Mouse (Mus musculus) thymus, postnatal 10 days (tissue): Measurements from ENCODE around the gene Foxc1.

ENCODE experiments used
- DNase-seq, 2 experiments: peaks; one replicate each; pipeline ENCODE4 v3.0.0; 2021; ENCODE audit warnings: low spot score in 2 of 2

Gene Foxc1

DNA sequence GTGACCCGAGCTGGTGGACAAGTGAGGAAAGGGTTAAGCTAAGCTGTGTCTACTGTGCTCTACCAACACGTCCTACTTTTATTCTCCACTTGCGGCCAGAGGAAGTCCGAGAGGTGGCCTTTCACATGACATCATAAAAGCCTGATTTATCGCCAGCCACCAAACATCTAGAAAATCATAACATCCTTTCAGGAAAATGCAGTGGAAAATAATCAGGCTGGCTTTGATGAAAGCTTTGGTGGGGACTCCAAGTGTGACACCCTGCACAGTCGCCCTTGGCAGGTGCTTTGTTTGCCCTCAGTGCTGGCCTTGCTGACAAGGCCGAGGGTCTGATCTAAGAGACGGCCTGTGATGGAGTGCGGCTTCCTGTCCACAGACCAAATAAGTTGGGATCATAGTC lies 23.9 kb downstream of the Foxc1 start:
- DNase-seq = no peak

DNA sequence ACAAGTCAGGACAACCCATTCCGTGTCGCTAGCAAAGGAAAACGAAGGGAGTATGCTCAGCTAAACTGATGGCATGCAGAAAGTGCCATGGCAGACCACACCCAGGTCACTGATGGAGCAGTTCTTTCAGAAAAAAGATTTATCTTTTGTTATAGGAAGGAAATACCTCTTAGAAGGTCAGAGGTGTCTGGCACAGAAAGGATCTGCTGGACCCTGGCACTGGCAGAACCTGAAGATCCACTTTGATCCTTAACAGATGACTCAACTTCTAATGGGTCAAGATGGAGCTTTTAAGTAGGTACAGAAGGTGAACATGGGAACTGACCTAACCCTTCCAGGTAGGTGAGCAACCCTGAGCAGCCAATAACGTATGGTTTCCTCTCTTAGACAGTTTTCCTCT lies 29.4 kb downstream of the Foxc1 start:
- no peak for DNase-seq

DNA sequence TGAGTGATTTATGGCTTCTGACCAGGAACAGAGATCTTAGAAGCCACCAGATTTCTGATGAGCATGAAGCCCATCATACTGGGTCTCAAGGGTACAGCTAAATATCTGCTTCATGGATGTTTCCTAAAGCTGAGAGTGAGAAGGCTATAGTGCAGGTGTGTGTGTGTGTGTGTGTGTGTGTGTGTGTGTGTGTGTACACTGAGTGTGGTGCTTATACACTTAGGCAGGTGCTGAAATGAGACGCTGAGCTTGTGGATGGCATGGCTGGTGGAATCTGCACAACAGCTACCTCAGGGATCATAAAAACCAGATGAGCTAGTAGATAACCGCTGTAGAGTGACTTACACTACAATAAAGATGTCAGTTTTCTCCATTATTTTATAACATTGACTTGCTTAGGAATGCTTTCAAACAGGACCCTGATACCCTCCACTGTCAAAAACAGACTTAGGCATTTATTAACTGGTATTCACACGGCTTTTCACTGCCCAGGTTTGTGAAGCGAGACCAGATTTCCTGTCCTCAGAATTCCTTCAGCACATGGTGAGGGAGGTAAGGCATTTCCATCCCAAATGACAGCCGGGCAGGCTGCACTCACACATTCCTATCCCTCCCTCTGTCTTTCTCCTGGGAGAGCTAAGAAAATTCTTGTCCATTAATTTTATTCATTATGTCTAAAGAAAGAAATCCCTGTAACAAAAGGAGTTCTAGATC lies 43.0 kb downstream of the Foxc1 start:
- DNase-seq = no peak

DNA sequence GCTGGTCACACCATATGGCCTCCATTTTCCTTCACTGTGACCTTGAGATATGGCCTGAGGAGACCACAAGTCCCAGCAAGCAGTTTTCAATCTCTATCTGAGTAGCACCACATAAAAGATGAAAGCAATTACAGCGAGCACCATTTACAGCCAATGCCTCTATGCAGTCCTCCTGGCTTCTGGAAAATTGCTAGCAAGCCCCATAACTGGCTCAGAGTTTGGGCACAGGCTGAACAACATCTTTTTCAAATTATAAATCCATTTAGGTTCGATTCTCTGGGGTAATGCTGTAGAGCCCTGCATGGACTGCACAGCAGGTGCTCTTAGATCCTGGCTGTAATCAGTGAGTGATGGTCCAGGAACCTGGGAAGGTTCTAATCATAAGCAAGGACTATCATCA lies 47.1 kb downstream of the Foxc1 start:
- no peak for DNase-seq

DNA sequence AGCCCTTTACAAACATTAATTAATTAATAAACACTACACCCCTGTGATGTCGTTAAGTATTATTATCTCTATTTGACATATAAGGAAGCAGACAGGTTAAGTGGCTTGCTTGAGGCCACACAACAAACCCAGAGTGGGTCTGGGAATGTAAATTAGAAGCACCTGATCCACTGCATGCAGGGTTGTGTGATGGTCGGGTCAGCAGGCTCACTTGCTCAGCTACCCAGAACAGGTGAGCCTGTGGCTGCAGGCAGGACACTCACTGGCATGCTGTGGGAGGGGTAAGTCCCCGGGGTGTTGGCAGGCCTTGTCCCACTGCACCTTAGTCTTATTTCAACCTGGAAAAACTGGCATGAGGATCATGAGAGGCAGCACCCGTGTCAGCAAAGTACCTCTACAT lies 47.6 kb downstream of the Foxc1 start:
- DNase-seq = no peak

DNA sequence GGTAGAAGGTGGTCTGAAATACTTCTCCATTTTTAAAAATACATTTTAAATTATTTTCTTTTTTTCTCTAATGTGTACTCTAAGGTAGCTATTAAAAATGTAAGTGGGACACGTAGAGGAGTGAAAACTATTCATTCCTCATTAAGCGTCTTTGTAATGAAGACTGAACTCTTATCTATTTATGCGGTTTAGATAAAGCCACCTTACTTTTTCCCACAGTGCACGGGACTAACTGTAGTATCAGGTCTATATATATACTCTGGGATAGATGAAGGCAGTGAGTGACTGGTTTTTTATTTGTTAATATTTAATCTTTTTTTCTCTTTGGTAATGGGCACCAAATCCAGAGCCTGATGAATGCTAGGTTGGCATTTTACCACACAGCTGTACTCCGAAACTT lies 53.8 kb downstream of the Foxc1 start:
- DNase-seq = no peak
